Mouse (Mus musculus): ENCODE results near the gene Maml3. TPM values are rescaled to one million over a fixed set of nuclear protein-coding genes. Genes with fewer than 3 reads are reported as not detected.

Maml3 gene
- total RNA-seq, 2 experiments from 2014 or later: 10.3 to 10.9 TPM

DNA sequence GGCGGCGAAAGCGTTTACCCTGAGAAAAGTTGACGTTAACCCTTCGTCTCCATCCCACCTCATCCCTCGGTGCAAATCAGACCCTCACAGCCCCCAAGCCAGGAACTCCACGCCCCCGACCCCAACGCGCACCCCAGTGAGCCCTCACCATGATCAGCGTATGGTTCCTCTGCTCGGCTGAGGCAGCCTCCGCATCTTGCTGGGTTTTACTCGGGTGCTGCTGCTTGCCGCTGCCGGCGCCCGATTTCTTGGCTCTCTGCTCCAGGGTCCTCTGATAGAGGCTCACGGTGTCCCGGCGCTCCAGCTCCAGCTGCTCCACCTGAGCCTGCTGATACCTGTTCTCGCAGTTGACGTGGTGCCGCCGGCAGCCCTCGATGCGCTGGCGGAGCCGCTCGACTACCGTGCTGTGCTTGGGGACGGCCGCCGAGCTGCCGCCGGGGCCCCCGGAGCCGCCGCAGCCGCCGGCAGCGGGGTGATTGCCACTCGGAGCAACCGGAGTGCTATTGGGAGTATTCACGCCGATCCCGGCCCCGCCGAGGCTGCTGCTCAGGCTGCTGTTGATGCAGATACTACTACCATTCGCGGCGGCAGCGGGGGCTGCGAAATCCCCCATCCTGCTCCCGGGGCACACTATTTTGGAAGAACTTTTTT, 1.2 kb downstream of the Maml3 start:
- peak; percentile 56 to 60 for DNase-seq (ENCODE audit: extremely low spot score in 1 of 2, low spot score in 2 of 2)
- intact Hi-C loops (cut with DNase I): loop anchor here (1.0 to 5.0 kb wide), 6 partner anchors 33 to 543 kb away; partner anchors contain the start of gene Setd7
- Histone ChIP-seq H3K4me3 (peak overlapping the region; percentile 78), H3K27ac (peak overlapping the region; percentile 95)
- TF ChIP-seq CTCF (IDR thresholded peaks at IDR 0.05): no peak

DNA sequence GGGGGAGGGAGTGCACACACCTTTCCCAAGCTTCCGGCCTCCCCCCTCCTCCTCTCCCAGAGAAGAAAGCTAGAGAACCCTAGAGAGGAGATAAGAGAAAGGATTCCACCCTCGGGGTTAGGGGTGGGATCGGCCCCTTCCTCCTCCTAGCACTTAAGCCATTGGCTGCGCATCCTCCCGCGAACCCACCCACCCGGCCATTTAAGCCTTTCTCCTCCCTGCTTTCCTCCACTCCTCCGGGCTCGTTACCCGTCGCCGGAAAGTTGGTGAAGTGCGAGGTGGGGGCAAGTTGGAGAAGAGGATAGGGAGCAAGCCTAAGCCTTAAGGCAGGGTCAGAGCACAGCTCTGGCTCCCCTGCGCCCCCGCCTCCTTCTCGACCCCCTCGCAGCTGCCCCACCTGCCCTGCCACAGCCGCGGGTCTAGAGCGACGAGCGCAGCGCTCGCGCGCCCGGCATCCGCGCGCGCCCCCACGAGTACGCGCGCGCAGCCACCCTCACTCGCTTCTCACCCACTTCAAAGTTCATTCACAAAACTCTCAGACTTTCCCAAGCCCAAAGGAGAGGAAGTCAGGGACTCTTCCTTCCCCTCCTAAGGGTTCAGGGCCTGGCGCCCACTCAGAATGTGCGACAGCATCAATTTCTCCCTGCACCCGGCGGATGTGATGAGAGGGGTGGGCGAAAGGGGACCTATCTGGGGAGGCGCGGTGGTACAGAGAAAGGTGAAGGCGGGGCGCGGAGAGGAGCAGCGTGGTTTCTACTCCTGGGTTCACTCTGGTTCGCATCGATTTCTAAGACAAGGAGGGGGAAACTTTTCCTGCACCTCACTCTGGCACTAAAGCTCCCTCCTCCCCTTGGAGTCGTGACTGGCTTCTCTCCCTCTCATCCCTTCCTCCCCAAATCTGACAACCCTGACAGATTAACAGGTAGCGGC, 2.0 kb downstream of the Maml3 start:
- intact Hi-C loops (cut with DNase I): loop anchor here (1.0 to 5.0 kb wide), 9 partner anchors 33 to 542 kb away; partner anchors contain the start of gene Setd7
- no peak for TF ChIP-seq CTCF (IDR thresholded peaks at IDR 0.05)
- DNase-seq (ENCODE audit: extremely low spot score in 1 of 2, low spot score in 2 of 2): peak; percentile 67 to 70
- Histone ChIP-seq H3K4me3 (peak overlapping the region; percentile 78), H3K27ac (peak overlapping the region; percentile 95)

DNA sequence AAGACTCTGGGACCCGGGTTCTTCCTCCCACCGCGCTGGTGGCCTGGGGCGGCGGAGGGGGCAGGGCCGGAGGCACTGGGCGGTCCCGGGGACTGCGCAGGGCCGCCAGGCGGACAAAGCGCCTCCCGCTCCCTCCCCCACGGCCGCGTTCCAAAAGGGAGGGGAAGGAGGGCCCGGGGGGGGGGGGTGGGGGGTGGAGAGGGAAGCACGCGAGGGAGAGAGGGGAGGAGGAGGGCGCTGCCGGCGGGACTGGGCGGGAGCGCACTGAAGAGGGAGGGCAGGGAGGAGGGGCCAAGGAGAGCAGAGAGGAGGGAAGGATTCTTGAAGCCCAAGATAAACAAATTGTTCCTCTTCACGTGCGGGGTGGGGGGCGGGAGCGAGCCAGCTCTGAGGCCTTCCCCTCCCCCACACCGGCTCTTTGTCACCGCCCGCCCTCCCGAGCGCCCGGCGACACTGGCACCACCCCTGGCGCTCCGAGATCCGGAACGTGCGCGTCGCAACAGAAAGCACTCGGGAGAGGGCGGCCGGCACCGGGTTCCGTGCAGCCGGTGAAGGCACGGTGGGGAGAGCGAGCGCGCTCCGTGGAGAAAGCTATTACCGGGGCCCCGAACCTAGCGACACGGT, 2.8 kb downstream of the Maml3 start:
- intact Hi-C loops (cut with DNase I): loop anchor here (1.0 to 5.0 kb wide), 7 partner anchors 56 to 541 kb away; partner anchors contain the start of gene Setd7

DNA sequence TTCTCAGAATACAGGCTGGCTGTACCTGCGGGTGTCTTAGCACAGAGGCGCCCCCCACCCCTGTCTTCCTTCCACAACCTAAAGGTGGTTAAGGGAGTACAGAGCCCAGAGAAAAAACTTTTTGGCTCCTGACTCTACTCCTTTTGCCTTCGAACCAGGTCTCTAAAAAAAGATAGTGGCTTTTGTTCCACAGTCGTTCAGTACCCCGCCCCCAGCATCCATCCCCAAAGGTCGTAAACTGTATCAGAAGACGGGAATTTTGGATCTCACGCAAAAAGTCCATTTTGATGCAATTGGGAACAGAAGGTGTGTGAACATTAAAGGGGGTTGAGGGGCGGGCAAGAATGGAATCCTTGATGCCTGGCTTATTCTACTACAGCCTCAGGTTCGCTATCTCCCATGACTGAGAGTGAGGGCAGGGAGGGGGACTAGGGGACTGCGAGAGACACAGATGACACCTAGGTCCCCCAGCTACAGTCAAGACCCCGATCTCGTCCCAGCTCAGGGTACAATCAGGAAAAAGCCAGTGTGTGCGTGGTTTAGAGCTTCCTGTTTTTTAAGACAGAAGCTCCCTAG, 3.4 kb downstream of the Maml3 start:
- Histone ChIP-seq H3K27ac (peak overlapping the region; percentile 95), H3K4me3 (peak overlapping the region; percentile 78)
- no peak for DNase-seq (ENCODE audit: extremely low spot score in 1 of 2, low spot score in 2 of 2)
- TF ChIP-seq CTCF (IDR thresholded peaks at IDR 0.05): no peak
- intact Hi-C loops (cut with DNase I): loop anchor here (5.0 kb wide), 3 partner anchors 76 to 214 kb away; no protein-coding TSS in a partner anchor

More for the DNA sequence above, 2.8 kb downstream of the Maml3 start:
- TF ChIP-seq CTCF (IDR thresholded peaks at IDR 0.05): no peak; the same call in 1 of the 2 replicates
- H3K27ac ChIP-seq: peak overlapping the region; percentile 95
- peak overlapping the region; percentile 78 for H3K4me3 ChIP-seq
- peak; percentile 67 to 77 for DNase-seq (ENCODE audit: extremely low spot score in 1 of 2, low spot score in 2 of 2)

DNA sequence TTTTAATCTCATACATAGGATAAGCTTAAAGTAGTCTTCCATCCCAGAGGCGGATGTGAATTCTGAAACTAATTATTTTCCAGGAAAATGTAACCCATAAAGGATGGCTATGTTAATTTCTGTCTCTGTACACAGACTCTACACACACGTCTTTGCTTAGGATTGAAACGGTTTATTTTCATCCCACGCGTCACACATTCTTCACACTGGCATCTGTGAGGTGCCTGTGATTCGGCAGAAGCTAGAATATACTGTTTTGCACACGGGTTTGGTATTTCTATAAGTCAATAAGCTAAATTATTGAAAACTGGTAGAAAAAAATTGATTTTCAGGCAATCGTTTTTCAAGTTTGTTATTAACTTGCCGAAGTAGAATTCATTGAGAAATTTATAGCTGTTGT, 4.0 kb downstream of the Maml3 start:
- Histone ChIP-seq H3K4me3 (peak overlapping the region; percentile 78), H3K27ac (no peak overlapping the region)
- intact Hi-C loops (cut with DNase I): loop anchor here (5.0 kb wide), 3 partner anchors 76 to 214 kb away; no protein-coding TSS in a partner anchor
- no peak for TF ChIP-seq CTCF (IDR thresholded peaks at IDR 0.05)
- no peak for DNase-seq (ENCODE audit: extremely low spot score in 1 of 2, low spot score in 2 of 2)

DNA sequence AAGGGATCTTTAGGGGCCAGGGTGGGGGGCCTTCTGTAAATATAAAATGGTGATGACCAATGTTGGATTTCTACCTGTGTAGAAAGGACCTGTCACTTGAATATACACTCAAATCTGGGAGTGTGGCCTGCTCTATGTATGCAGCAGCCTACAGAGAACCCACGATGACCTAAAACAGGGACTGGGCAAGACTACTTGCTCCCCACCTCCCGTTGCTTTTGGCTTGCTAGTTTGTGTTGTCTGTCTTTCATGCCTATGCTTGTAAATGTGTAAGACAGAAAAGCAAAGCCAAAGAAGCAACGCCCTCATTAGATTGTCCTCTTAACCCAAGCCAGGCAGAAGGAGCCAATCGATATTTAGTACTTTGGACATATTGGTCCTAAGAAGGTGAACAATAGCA, 4.6 kb downstream of the Maml3 start:
- DNase-seq (ENCODE audit: extremely low spot score in 1 of 2, low spot score in 2 of 2): no peak
- H3K27ac ChIP-seq: no peak overlapping the region
- intact Hi-C loops (cut with DNase I): loop anchor here (5.0 kb wide), 3 partner anchors 77 to 213 kb away; no protein-coding TSS in a partner anchor
- H3K4me3 ChIP-seq: no peak overlapping the region
- no peak for TF ChIP-seq CTCF (IDR thresholded peaks at IDR 0.05)

DNA sequence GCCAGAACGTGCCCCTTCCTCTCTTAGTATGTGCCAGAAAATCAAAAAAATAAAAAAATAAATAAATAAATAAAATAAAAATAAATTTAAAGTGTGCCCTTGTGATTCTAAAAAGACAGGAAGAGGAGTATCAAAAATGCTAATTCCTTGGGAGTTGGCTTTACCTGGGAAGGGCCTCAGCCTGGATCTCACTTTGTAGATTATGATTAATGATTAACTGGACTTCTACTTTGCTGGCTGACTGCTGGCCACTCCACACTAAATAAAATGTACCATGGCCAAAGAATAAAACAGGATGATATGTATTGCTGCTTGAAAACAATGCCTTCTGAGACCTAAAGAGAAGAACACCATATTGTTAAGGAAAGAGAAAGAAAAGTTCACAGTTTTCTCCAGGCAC, 5.6 kb downstream of the Maml3 start:
- TF ChIP-seq CTCF (IDR thresholded peaks at IDR 0.05): no peak
- no peak overlapping the region for H3K4me3 ChIP-seq
- no peak for DNase-seq (ENCODE audit: extremely low spot score in 1 of 2, low spot score in 2 of 2)
- no peak overlapping the region for H3K27ac ChIP-seq
- intact Hi-C loops (cut with DNase I): no loop called here

DNA sequence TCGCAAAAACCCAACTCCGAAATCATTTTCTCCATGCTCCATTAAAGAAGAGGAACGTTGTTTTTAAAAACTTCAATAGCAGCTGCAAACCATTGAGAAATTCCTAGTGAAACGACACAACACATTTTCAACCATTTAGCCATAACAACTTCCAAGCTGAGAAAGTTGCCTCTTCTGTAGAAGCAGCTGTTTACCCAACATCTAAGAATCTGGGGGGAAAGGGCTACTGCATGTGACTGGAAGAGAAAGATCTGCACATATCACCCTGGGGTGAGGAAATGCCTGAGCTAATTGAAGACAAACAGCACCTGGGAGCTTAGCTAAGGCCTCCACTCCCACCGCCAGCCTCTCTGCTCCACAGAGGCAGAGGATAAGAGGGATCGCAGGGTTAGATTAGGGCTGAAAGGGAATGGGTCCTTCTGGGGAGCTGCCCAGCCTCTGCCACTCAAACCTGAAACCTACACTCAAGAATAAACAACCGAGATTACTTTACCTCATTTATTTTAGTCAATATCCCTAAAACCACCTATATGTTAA, 13.5 kb downstream of the Maml3 start:
- Histone ChIP-seq H3K27ac (no peak overlapping the region), H3K4me3 (no peak overlapping the region)
- TF ChIP-seq CTCF (IDR thresholded peaks at IDR 0.05): no peak
- intact Hi-C loops (cut with DNase I): no loop called here
- DNase-seq (ENCODE audit: extremely low spot score in 1 of 2, low spot score in 2 of 2): no peak

DNA sequence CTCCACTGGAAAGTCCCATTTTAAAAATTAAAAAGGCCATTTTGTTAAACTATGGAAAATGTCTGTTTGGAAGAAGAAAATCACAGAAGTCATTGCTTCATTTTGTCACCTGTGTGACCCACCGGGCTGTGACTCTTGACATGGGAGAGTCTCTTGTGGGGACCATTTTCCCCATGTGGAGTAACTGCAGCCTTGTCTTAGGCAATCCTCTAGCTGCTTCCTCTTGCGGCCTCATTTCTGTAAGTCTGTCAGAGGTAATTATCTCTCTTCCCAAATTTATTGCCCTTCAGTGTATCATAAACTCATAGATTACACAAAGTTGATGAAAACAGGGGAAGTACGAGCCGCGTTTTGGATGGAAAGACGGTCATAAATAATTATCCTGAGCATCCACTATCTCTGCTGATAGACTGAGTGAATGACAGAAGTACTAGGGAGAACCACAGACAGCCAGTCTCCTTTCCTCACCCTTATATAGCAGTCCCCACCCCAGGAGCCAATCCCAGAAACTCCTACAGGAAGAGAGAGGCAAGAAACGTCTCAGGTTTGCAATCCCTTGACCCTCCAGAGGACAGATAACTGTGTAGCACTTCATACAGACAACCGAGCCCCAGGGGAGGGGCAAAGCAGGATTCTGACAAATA, 14.5 kb downstream of the Maml3 start:
- Histone ChIP-seq H3K27ac (no peak overlapping the region), H3K4me3 (no peak overlapping the region)
- intact Hi-C loops (cut with DNase I): no loop called here
- DNase-seq (ENCODE audit: extremely low spot score in 1 of 2, low spot score in 2 of 2): no peak
- TF ChIP-seq CTCF (IDR thresholded peaks at IDR 0.05): no peak

DNA sequence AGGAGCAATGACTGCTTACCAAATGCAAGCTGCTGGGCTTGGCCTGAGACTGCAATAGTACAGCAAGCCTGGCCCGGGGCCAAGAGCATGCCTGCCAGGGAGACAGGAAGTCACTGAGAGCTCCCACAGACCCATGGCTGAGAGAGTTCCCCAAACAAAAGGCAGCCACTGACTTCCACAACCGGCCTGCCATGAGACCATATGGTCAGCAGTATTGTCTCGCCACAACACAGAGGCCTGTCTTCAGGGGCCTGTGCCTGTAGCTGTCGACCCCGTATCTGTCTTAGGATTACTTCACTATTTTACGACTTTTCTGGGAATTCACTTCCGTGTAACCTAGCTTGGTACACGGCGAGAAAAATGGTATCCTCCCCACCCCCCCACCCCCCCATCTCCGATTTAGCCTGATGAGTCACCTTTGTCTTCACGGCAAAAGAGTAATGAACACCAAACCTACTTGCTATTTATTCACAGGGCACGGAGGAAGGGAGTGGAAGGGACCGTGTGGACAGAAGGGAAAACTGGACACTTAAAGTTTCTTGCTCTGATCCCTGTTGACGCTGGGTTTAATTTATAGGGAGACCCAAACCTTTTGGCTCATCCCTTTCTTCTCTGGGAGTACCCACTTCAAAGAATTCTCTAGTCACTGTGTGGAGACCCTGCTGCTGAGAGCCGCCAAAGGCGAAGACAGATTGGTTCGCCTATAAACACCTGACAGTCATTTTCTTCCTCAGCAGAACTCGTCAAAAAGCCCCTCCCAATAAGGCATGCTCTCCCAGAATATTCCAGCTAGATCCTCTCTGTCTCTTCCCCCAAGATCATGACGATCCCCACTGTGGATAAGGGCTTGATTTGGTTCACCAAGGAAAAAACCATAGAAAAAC, 16.2 kb downstream of the Maml3 start:
- Histone ChIP-seq H3K27ac (peak overlapping the region; percentile 78), H3K4me3 (peak overlapping the region; percentile 1; the same call in 1 of the 2 replicates)
- no peak for TF ChIP-seq CTCF (IDR thresholded peaks at IDR 0.05)
- intact Hi-C loops (cut with DNase I): no loop called here
- peak; percentile 74 to 78 for DNase-seq (ENCODE audit: extremely low spot score in 1 of 2, low spot score in 2 of 2)
